Mouse (Mus musculus): ENCODE results near the gene Cers3. TPM values are rescaled to one million over a fixed set of nuclear protein-coding genes. Genes with fewer than 3 reads are reported as not detected.

Cers3 gene
- polyA plus RNA-seq, 1 experiment from 2014 or later = 0.27 TPM

- Histone ChIP-seq H3K9me3 (ENCODE audit: control insufficient read depth, low read length) (no peaks in the 10 kb centered on the region), H3K4me3 (ENCODE audit: low read depth, low read length) (no peak overlapping the region), H3K9ac (ENCODE audit: low read depth, low read length) (no peak overlapping the region), H3K27ac (ENCODE audit: low read depth, low read length) (no peak overlapping the region), H3K4me1 (replicated peaks; ENCODE audit: control insufficient read depth, insufficient read depth, low read length) (no peaks in the 10 kb centered on the region), H3K27me3 (replicated peaks; ENCODE audit: control insufficient read depth, insufficient read depth, low read length) (no peaks in the 10 kb centered on the region), H3K36me3 (ENCODE audit: control insufficient read depth, insufficient read depth, low read length) (no peaks in the 10 kb centered on the region), H3K4me2 (no peak overlapping the region)
- DNase-seq (ENCODE audit: low spot score) (no peak), ATAC-seq (replicated peaks; ENCODE audit: low FRiP score) (no peak)
- 78% methylated on average over 8 of the region's 8 CpGs for WGBS
These were observed 10.5 kb downstream of the Cers3 start for GRCm38 (mm10) chr7:66753816-66754215.

- H3K9ac ChIP-seq (ENCODE audit: low read depth, low read length) = no peak overlapping the region
- no peaks in the 10 kb centered on the region for H3K27me3 ChIP-seq (replicated peaks; ENCODE audit: control insufficient read depth, insufficient read depth, low read length)
- H3K4me3 ChIP-seq (ENCODE audit: low read depth, low read length) = no peak overlapping the region
- no peak overlapping the region for H3K27ac ChIP-seq (ENCODE audit: low read depth, low read length)
- WGBS = 78% methylated on average over 7 of the region's 7 CpGs
- no peak for ATAC-seq (replicated peaks; ENCODE audit: low FRiP score)
- no peaks in the 10 kb centered on the region for H3K9me3 ChIP-seq (ENCODE audit: control insufficient read depth, low read length)
- no peaks in the 10 kb centered on the region for H3K4me1 ChIP-seq (replicated peaks; ENCODE audit: control insufficient read depth, insufficient read depth, low read length)
- no peak overlapping the region for H3K4me2 ChIP-seq
- DNase-seq (ENCODE audit: low spot score) = no peak
- H3K36me3 ChIP-seq (ENCODE audit: control insufficient read depth, insufficient read depth, low read length) = no peaks in the 10 kb centered on the region
These were observed 12.3 kb downstream of the Cers3 start for GRCm38 (mm10) chr7:66755611-66756010.

GRCm38 (mm10) chr7:66769902-66770301, 26.6 kb downstream of the Cers3 start:
- no peak overlapping the region for H3K9ac ChIP-seq (ENCODE audit: low read depth, low read length)

GRCm38 (mm10) chr7:66770706-66771105, 27.4 kb downstream of the Cers3 start:
- DNase-seq (ENCODE audit: low spot score) (no peak), ATAC-seq (replicated peaks; ENCODE audit: low FRiP score) (no peak)
- WGBS = 71% methylated on average over 3 of the region's 3 CpGs
- no peaks in the 10 kb centered on the region for H3K36me3 ChIP-seq (ENCODE audit: control insufficient read depth, insufficient read depth, low read length)
- no peaks in the 10 kb centered on the region for H3K9me3 ChIP-seq (ENCODE audit: control insufficient read depth, low read length)
- H3K27me3 ChIP-seq (replicated peaks; ENCODE audit: control insufficient read depth, insufficient read depth, low read length) = no peaks in the 10 kb centered on the region
- H3K4me2 ChIP-seq = no peak overlapping the region
- no peak overlapping the region for H3K4me3 ChIP-seq (ENCODE audit: low read depth, low read length)
- H3K4me1 ChIP-seq (replicated peaks; ENCODE audit: control insufficient read depth, insufficient read depth, low read length) = no peaks in the 10 kb centered on the region
- no peak overlapping the region for H3K27ac ChIP-seq (ENCODE audit: low read depth, low read length)
- H3K9ac ChIP-seq (ENCODE audit: low read depth, low read length) = no peak overlapping the region

More at GRCm38 (mm10) chr7:66769902-66770301, 26.6 kb downstream of the Cers3 start:
- ATAC-seq (replicated peaks; ENCODE audit: low FRiP score) (no peak), DNase-seq (ENCODE audit: low spot score) (no peak)
- no peaks in the 10 kb centered on the region for H3K36me3 ChIP-seq (ENCODE audit: control insufficient read depth, insufficient read depth, low read length)
- H3K4me2 ChIP-seq = no peak overlapping the region
- H3K4me1 ChIP-seq (replicated peaks; ENCODE audit: control insufficient read depth, insufficient read depth, low read length) = no peaks in the 10 kb centered on the region
- no peak overlapping the region for H3K27ac ChIP-seq (ENCODE audit: low read depth, low read length)
- H3K27me3 ChIP-seq (replicated peaks; ENCODE audit: control insufficient read depth, insufficient read depth, low read length) = no peaks in the 10 kb centered on the region
- 50% methylated on average over 5 of the region's 5 CpGs for WGBS
- H3K4me3 ChIP-seq (ENCODE audit: low read depth, low read length) = no peak overlapping the region
- no peaks in the 10 kb centered on the region for H3K9me3 ChIP-seq (ENCODE audit: control insufficient read depth, low read length)

- no peak overlapping the region for H3K27ac ChIP-seq (ENCODE audit: low read depth, low read length)
- H3K4me1 ChIP-seq (replicated peaks; ENCODE audit: control insufficient read depth, insufficient read depth, low read length) = no peaks in the 10 kb centered on the region
- 83% methylated on average over 6 of the region's 6 CpGs for WGBS
These were observed 27.9 kb downstream of the Cers3 start for GRCm38 (mm10) chr7:66771252-66771651.

GRCm38 (mm10) chr7:66779411-66779810, 36.1 kb downstream of the Cers3 start:
- no peak overlapping the region for H3K9ac ChIP-seq (ENCODE audit: low read depth, low read length)
- no peaks in the 10 kb centered on the region for H3K9me3 ChIP-seq (ENCODE audit: control insufficient read depth, low read length)
- H3K4me2 ChIP-seq = no peak overlapping the region
- no peak overlapping the region for H3K4me3 ChIP-seq (ENCODE audit: low read depth, low read length)
- no peak for ATAC-seq (replicated peaks; ENCODE audit: low FRiP score)
- H3K27me3 ChIP-seq (replicated peaks; ENCODE audit: control insufficient read depth, insufficient read depth, low read length) = no peaks in the 10 kb centered on the region
- 64% methylated on average over 2 of the region's 2 CpGs for WGBS
- H3K4me1 ChIP-seq (replicated peaks; ENCODE audit: control insufficient read depth, insufficient read depth, low read length) = 0 out of 2 replicates have a peak, but pooled peaks cover 4% of the 10 kb centered on the region
- H3K36me3 ChIP-seq (ENCODE audit: control insufficient read depth, insufficient read depth, low read length) = no peaks in the 10 kb centered on the region
- H3K27ac ChIP-seq (ENCODE audit: low read depth, low read length) = no peak overlapping the region
- DNase-seq (ENCODE audit: low spot score) = no peak

More at GRCm38 (mm10) chr7:66771252-66771651, 27.9 kb downstream of the Cers3 start:
- Histone ChIP-seq H3K9me3 (ENCODE audit: control insufficient read depth, low read length) (no peaks in the 10 kb centered on the region), H3K27me3 (replicated peaks; ENCODE audit: control insufficient read depth, insufficient read depth, low read length) (no peaks in the 10 kb centered on the region), H3K4me2 (no peak overlapping the region), H3K4me3 (ENCODE audit: low read depth, low read length) (no peak overlapping the region), H3K36me3 (ENCODE audit: control insufficient read depth, insufficient read depth, low read length) (no peaks in the 10 kb centered on the region), H3K9ac (ENCODE audit: low read depth, low read length) (no peak overlapping the region)
- ATAC-seq (replicated peaks; ENCODE audit: low FRiP score) (no peak), DNase-seq (ENCODE audit: low spot score) (no peak)

- Histone ChIP-seq H3K27me3 (replicated peaks; ENCODE audit: control insufficient read depth, insufficient read depth, low read length) (no peaks in the 10 kb centered on the region), H3K4me3 (ENCODE audit: low read depth, low read length) (no peak overlapping the region), H3K9me3 (ENCODE audit: control insufficient read depth, low read length) (no peaks in the 10 kb centered on the region), H3K4me2 (no peak overlapping the region), H3K27ac (ENCODE audit: low read depth, low read length) (no peak overlapping the region), H3K9ac (ENCODE audit: low read depth, low read length) (no peak overlapping the region), H3K4me1 (replicated peaks; ENCODE audit: control insufficient read depth, insufficient read depth, low read length) (0 out of 2 replicates have a peak, but pooled peaks cover 4% of the 10 kb centered on the region), H3K36me3 (ENCODE audit: control insufficient read depth, insufficient read depth, low read length) (no peaks in the 10 kb centered on the region)
- ATAC-seq (replicated peaks; ENCODE audit: low FRiP score) (no peak), DNase-seq (ENCODE audit: low spot score) (no peak)
- WGBS = 55% methylated on average over 10 of the region's 10 CpGs
These were observed 36.9 kb downstream of the Cers3 start for GRCm38 (mm10) chr7:66779944-66780942.

GRCm38 (mm10) chr7:66786476-66786875, 43.2 kb downstream of the Cers3 start:
- Histone ChIP-seq H3K4me1 (replicated peaks; ENCODE audit: control insufficient read depth, insufficient read depth, low read length) (peaks cover 4% of the 10 kb centered on the region; the same call in 1 of the 2 replicates), H3K27me3 (replicated peaks; ENCODE audit: control insufficient read depth, insufficient read depth, low read length) (no peaks in the 10 kb centered on the region), H3K27ac (ENCODE audit: low read depth, low read length) (no peak overlapping the region), H3K4me3 (ENCODE audit: low read depth, low read length) (no peak overlapping the region), H3K9ac (ENCODE audit: low read depth, low read length) (no peak overlapping the region), H3K9me3 (ENCODE audit: control insufficient read depth, low read length) (no peaks in the 10 kb centered on the region), H3K4me2 (no peak overlapping the region), H3K36me3 (ENCODE audit: control insufficient read depth, insufficient read depth, low read length) (no peaks in the 10 kb centered on the region)
- 68% methylated on average over 3 of the region's 3 CpGs for WGBS
- no peak for ATAC-seq (replicated peaks; ENCODE audit: low FRiP score)
- DNase-seq (ENCODE audit: low spot score) = no peak

GRCm38 (mm10) chr7:66787816-66788215, 44.5 kb downstream of the Cers3 start:
- H3K9me3 ChIP-seq (ENCODE audit: control insufficient read depth, low read length) = no peaks in the 10 kb centered on the region
- no peak overlapping the region for H3K4me3 ChIP-seq (ENCODE audit: low read depth, low read length)
- whole genome bisulfite sequencing = 64% methylated on average over 2 of the region's 2 CpGs
- H3K27me3 ChIP-seq (replicated peaks; ENCODE audit: control insufficient read depth, insufficient read depth, low read length) = no peaks in the 10 kb centered on the region
- H3K4me2 ChIP-seq = no peak overlapping the region
- DNase-seq (ENCODE audit: low spot score) (no peak), ATAC-seq (replicated peaks; ENCODE audit: low FRiP score) (no peak)
- H3K27ac ChIP-seq (ENCODE audit: low read depth, low read length) = no peak overlapping the region
- H3K36me3 ChIP-seq (ENCODE audit: control insufficient read depth, insufficient read depth, low read length) = no peaks in the 10 kb centered on the region
- H3K9ac ChIP-seq (ENCODE audit: low read depth, low read length) = no peak overlapping the region
- H3K4me1 ChIP-seq (replicated peaks; ENCODE audit: control insufficient read depth, insufficient read depth, low read length) = peaks cover 4% of the 10 kb centered on the region; the same call in 1 of the 2 replicates

All from liver, embryonic 11.5 days (tissue).